15 mouse cellular contexts compared by ENCODE assay signal in the genomic region with DNA sequence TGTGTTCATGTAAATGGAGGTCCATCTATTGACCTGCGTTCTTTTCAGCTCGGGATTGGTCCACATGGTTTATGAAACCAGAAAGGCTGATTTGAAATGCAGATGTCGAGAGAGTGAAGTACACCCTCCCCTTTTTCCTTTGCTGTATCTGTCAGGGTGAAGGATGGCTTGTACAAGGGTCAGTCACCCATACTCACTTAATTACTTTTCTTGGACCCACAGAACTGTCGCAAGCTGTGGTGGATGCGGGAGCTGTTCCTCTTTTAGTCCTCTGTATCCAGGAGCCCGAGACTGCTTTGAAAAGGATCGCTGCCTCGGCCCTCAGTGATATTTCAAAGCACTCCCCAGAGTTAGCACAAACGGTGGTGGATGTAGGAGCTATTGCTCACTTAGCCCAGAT. TPM values are rescaled to one million over a fixed set of nuclear protein-coding genes. Genes with fewer than 3 reads are reported as not detected.
DNase-seq lines count a peak whose midpoint lies in the region; ATAC-seq and TF ChIP-seq lines count a peak whose summit lies in the region.
"Had no signal": no experiment of that assay in that cellular context is flagged by ENCODE, and none has a peak within 500 bp of the region (broad histone marks: within the 10 kb centered on the region; RNA-seq: fewer than 3 reads in every experiment).

No protein-coding gene starts in this region.

- ATAC-seq in hindbrain, postnatal 0 days: no peak
- peak; percentile 75 for ATAC-seq in forebrain, embryonic 15.5 days (replicated peaks)
- peak; percentile 82 for ATAC-seq in midbrain, embryonic 11.5 days (ENCODE audit: low FRiP score)
- peak; percentile 41; the same call in 1 of the 2 replicates for ATAC-seq in neural tube, embryonic 14.5 days (ENCODE audit: low read depth)
- ATAC-seq in CD4-positive, CD25-positive, alpha-beta regulatory T cell, adult 4 months: no peak

- TF ChIP-seq CTCF in hindbrain, postnatal 0 days (IDR thresholded peaks at IDR 0.05; ENCODE audit: low read depth): no peak

- H3K27ac ChIP-seq in hindbrain, embryonic 10.5 days: 0 out of 2 replicates have a peak overlapping the region, but pooled peaks have one; percentile 62
- H3K27ac ChIP-seq in hindbrain, postnatal 0 days: no peak overlapping the region
- no peak overlapping the region for H3K27ac ChIP-seq in forebrain, embryonic 15.5 days (replicated peaks)
- no peak overlapping the region for H3K27ac ChIP-seq in midbrain, embryonic 11.5 days (ENCODE audit: low read depth, low read length)
- H3K27ac ChIP-seq in neural tube, embryonic 14.5 days (ENCODE audit: low read depth, low read length): no peak overlapping the region
- H3K27ac ChIP-seq: heart, embryonic 10.5 days; limb, embryonic 15.5 days had no signal

- no peak overlapping the region for H3K4me3 ChIP-seq in hindbrain, embryonic 10.5 days
- no peak overlapping the region for H3K4me3 ChIP-seq in hindbrain, postnatal 0 days (ENCODE audit: low read length)
- H3K4me3 ChIP-seq in forebrain, embryonic 15.5 days: no peak overlapping the region
- no peak overlapping the region for H3K4me3 ChIP-seq in midbrain, embryonic 11.5 days (ENCODE audit: low read depth, low read length)
- H3K4me3 ChIP-seq in neural tube, embryonic 14.5 days (ENCODE audit: low read depth, low read length): no peak overlapping the region
- H3K4me3 ChIP-seq: heart, embryonic 10.5 days; limb, embryonic 15.5 days had no signal

- no peak overlapping the region for H3K9ac ChIP-seq in hindbrain, postnatal 0 days (replicated peaks; ENCODE audit: low read length)
- H3K9ac ChIP-seq in forebrain, embryonic 15.5 days (replicated peaks): no peak overlapping the region
- H3K9ac ChIP-seq in midbrain, embryonic 11.5 days (ENCODE audit: low read length): no peak overlapping the region
- no peak overlapping the region for H3K9ac ChIP-seq in neural tube, embryonic 14.5 days (replicated peaks; ENCODE audit: low read depth, low read length)
- H3K9ac ChIP-seq: limb, embryonic 15.5 days had no signal

- DNase-seq in hindbrain, embryonic 10.5 days (ENCODE audit: low spot score): peak; percentile 45
- DNase-seq in hindbrain, postnatal 0 days (ENCODE audit: low spot score): no peak
- no peak for DNase-seq in midbrain, embryonic 11.5 days (ENCODE audit: low spot score, missing footprints)
- no peak for DNase-seq in ovary, postnatal 14 days (ENCODE audit: low spot score)
- no peak for DNase-seq in frontal cortex, adult 2 months (ENCODE audit: extremely low spot score in 1 of 2, low spot score in 1 of 2)
- DNase-seq: adrenal gland, postnatal 14 days; heart, postnatal 4 days; kidney, adult 9 months; lung, adult 2 months; right cerebral cortex, postnatal 14 days had no signal

- 0 out of 2 replicates have a peak, but pooled peaks cover 4% of the 10 kb centered on the region for H3K27me3 ChIP-seq in hindbrain, embryonic 10.5 days (ENCODE audit: insufficient read depth, poor library complexity, severe bottlenecking)
- no peaks in the 10 kb centered on the region for H3K27me3 ChIP-seq in hindbrain, postnatal 0 days (ENCODE audit: insufficient read depth, low read length)
- peaks cover 8% of the 10 kb centered on the region for H3K27me3 ChIP-seq in forebrain, embryonic 15.5 days
- H3K27me3 ChIP-seq in midbrain, embryonic 11.5 days (ENCODE audit: control insufficient read depth, insufficient read depth, low read length): no peaks in the 10 kb centered on the region
- H3K27me3 ChIP-seq in neural tube, embryonic 14.5 days (ENCODE audit: control insufficient read depth, insufficient read depth, low read length): no peaks in the 10 kb centered on the region
- H3K27me3 ChIP-seq: limb, embryonic 15.5 days had no signal

- WGBS in hindbrain, embryonic 10.5 days: 27% methylated on average over 9 of the region's 9 CpGs
- WGBS in hindbrain, postnatal 0 days: 18% methylated on average over 9 of the region's 9 CpGs
- WGBS in forebrain, embryonic 15.5 days: 14% methylated on average over 9 of the region's 9 CpGs
- 32% methylated on average over 9 of the region's 9 CpGs for WGBS in midbrain, embryonic 11.5 days
- WGBS in neural tube, embryonic 14.5 days: 2% methylated on average over 9 of the region's 9 CpGs

- no peaks in the 10 kb centered on the region for H3K36me3 ChIP-seq in hindbrain, embryonic 10.5 days
- H3K36me3 ChIP-seq in hindbrain, postnatal 0 days (ENCODE audit: insufficient read depth, low read length): no peaks in the 10 kb centered on the region
- no peaks in the 10 kb centered on the region for H3K36me3 ChIP-seq in forebrain, embryonic 15.5 days
- no peaks in the 10 kb centered on the region for H3K36me3 ChIP-seq in midbrain, embryonic 11.5 days (ENCODE audit: control insufficient read depth, insufficient read depth, low read length)
- H3K36me3 ChIP-seq in neural tube, embryonic 14.5 days (ENCODE audit: control insufficient read depth, insufficient read depth, low read length): no peaks in the 10 kb centered on the region
- H3K36me3 ChIP-seq: heart, embryonic 10.5 days; limb, embryonic 15.5 days had no signal

- no peaks in the 10 kb centered on the region for H3K9me3 ChIP-seq in hindbrain, embryonic 10.5 days
- H3K9me3 ChIP-seq in hindbrain, postnatal 0 days (ENCODE audit: low read length): no peaks in the 10 kb centered on the region
- no peaks in the 10 kb centered on the region for H3K9me3 ChIP-seq in forebrain, embryonic 15.5 days
- no peaks in the 10 kb centered on the region for H3K9me3 ChIP-seq in midbrain, embryonic 11.5 days (ENCODE audit: control insufficient read depth, low read length)
- no peaks in the 10 kb centered on the region for H3K9me3 ChIP-seq in neural tube, embryonic 14.5 days (ENCODE audit: control insufficient read depth, low read length)
- H3K9me3 ChIP-seq: heart, embryonic 10.5 days; limb, embryonic 15.5 days had no signal

- no peak overlapping the region for H3K4me2 ChIP-seq in hindbrain, postnatal 0 days (ENCODE audit: low read depth, low read length)
- H3K4me2 ChIP-seq in forebrain, embryonic 15.5 days (replicated peaks): no peak overlapping the region; the same call in 1 of the 2 replicates
- peak overlapping the region; percentile 1; the same call in 1 of the 2 replicates for H3K4me2 ChIP-seq in midbrain, embryonic 11.5 days
- H3K4me2 ChIP-seq in neural tube, embryonic 14.5 days (ENCODE audit: low read depth, low read length): no peak overlapping the region
- H3K4me2 ChIP-seq: limb, embryonic 15.5 days had no signal

- H3K4me1 ChIP-seq in hindbrain, embryonic 10.5 days (replicated peaks): peaks cover 30% of the 10 kb centered on the region
- H3K4me1 ChIP-seq in hindbrain, postnatal 0 days (ENCODE audit: insufficient read depth, low read length): no peaks in the 10 kb centered on the region
- peaks cover 9% of the 10 kb centered on the region for H3K4me1 ChIP-seq in forebrain, embryonic 15.5 days
- 0 out of 2 replicates have a peak, but pooled peaks cover 7% of the 10 kb centered on the region for H3K4me1 ChIP-seq in midbrain, embryonic 11.5 days (ENCODE audit: control insufficient read depth, insufficient read depth, low read length)
- H3K4me1 ChIP-seq in neural tube, embryonic 14.5 days (ENCODE audit: control insufficient read depth, insufficient read depth, low read length): no peaks in the 10 kb centered on the region
- H3K4me1 ChIP-seq: heart, embryonic 10.5 days; limb, embryonic 15.5 days had no signal

RNA-seq across cellular contexts. Expression of gene Spag6, which starts 37.9 kb away (rescaled TPM):
- 0.46 and 0.59 TPM in 2 replicates for polyA plus RNA-seq in hindbrain, embryonic 10.5 days (2016; fragmentation: Nextera tagmentation; extraction: Ambion mirVana)
- total RNA-seq in hindbrain, postnatal 0 days (2014; rRNA removed): not detected in 2 replicates
- polyA plus RNA-seq in hindbrain, postnatal 0 days (2015; fragmentation: Nextera tagmentation; extraction: Ambion mirVana): 0.09 and 0.20 TPM in 2 replicates
- 0.09 TPM in 1 of 2 replicates, not detected in the other for polyA plus RNA-seq in forebrain, embryonic 15.5 days (2015; fragmentation: Nextera tagmentation; extraction: Ambion mirVana)
- 0.25 and 0.48 TPM in 2 replicates for polyA plus RNA-seq in midbrain, embryonic 11.5 days (2014; fragmentation: Nextera tagmentation; extraction: Ambion mirVana)
- polyA plus RNA-seq in neural tube, embryonic 14.5 days (2014; fragmentation: Nextera tagmentation; extraction: Ambion mirVana): 0.23 TPM in 1 of 2 replicates, not detected in the other
- not detected for polyA plus RNA-seq in CD4-positive, CD25-positive, alpha-beta regulatory T cell, adult 4 months (2017; shearing (Covaris generic))
- polyA plus RNA-seq in frontal cortex, adult 2 months (2012; rRNA removed): 4.1 and 5.0 TPM in 2 replicates
- polyA plus RNA-seq: heart, embryonic 10.5 days had no signal

RNA-seq across cellular contexts. Expression of gene Bmi1, which starts 54.9 kb away (rescaled TPM):
- 25.1 and 26.8 TPM in 2 replicates for polyA plus RNA-seq in hindbrain, embryonic 10.5 days (2016; fragmentation: Nextera tagmentation; extraction: Ambion mirVana)
- 37.2 and 61.9 TPM in 2 replicates for total RNA-seq in hindbrain, postnatal 0 days (2014; rRNA removed)
- polyA plus RNA-seq in hindbrain, postnatal 0 days (2015; fragmentation: Nextera tagmentation; extraction: Ambion mirVana): 11.8 and 14.0 TPM in 2 replicates
- 38.0 and 39.8 TPM in 2 replicates for polyA plus RNA-seq in forebrain, embryonic 15.5 days (2015; fragmentation: Nextera tagmentation; extraction: Ambion mirVana)
- polyA plus RNA-seq in midbrain, embryonic 11.5 days (2014; fragmentation: Nextera tagmentation; extraction: Ambion mirVana): 42.8 and 46.4 TPM in 2 replicates
- polyA plus RNA-seq in neural tube, embryonic 14.5 days (2014; fragmentation: Nextera tagmentation; extraction: Ambion mirVana): 30.6 and 39.0 TPM in 2 replicates
- 10 to 100 TPM; 10.6 to 14.4 TPM for polyA plus RNA-seq in CD4-positive, CD25-positive, alpha-beta regulatory T cell, adult 4 months (2017; shearing (Covaris generic))
- polyA plus RNA-seq in frontal cortex, adult 2 months (2012; rRNA removed): 51.2 and 52.8 TPM in 2 replicates

RNA-seq across cellular contexts. Expression of gene Commd3, which starts 59.5 kb away (rescaled TPM):
- polyA plus RNA-seq in hindbrain, embryonic 10.5 days (2016; fragmentation: Nextera tagmentation; extraction: Ambion mirVana): 86.0 and 122 TPM in 2 replicates
- 137 and 185 TPM in 2 replicates for total RNA-seq in hindbrain, postnatal 0 days (2014; rRNA removed)
- polyA plus RNA-seq in hindbrain, postnatal 0 days (2015; fragmentation: Nextera tagmentation; extraction: Ambion mirVana): 187 and 191 TPM in 2 replicates
- 263 and 266 TPM in 2 replicates for polyA plus RNA-seq in forebrain, embryonic 15.5 days (2015; fragmentation: Nextera tagmentation; extraction: Ambion mirVana)
- polyA plus RNA-seq in midbrain, embryonic 11.5 days (2014; fragmentation: Nextera tagmentation; extraction: Ambion mirVana): 119 and 122 TPM in 2 replicates
- 203 and 222 TPM in 2 replicates for polyA plus RNA-seq in neural tube, embryonic 14.5 days (2014; fragmentation: Nextera tagmentation; extraction: Ambion mirVana)
- 100 to 1,000 TPM; 207 to 209 TPM for polyA plus RNA-seq in CD4-positive, CD25-positive, alpha-beta regulatory T cell, adult 4 months (2017; shearing (Covaris generic))
- 136 and 141 TPM in 2 replicates for polyA plus RNA-seq in frontal cortex, adult 2 months (2012; rRNA removed)

Comparison
In these comparisons a context has a peak if more than half of its experiments do, and no peak if none do; other contexts are left out.
1. ATAC-seq: peak in forebrain, embryonic 15.5 days (single experiment), midbrain, embryonic 11.5 days (single experiment) and neural tube, embryonic 14.5 days (single experiment); none in hindbrain, postnatal 0 days (single experiment) and CD4-positive, CD25-positive, alpha-beta regulatory T cell, adult 4 months (single experiment).